Mouse (Mus musculus): ENCODE results near the gene Iqschfp.

DNA sequence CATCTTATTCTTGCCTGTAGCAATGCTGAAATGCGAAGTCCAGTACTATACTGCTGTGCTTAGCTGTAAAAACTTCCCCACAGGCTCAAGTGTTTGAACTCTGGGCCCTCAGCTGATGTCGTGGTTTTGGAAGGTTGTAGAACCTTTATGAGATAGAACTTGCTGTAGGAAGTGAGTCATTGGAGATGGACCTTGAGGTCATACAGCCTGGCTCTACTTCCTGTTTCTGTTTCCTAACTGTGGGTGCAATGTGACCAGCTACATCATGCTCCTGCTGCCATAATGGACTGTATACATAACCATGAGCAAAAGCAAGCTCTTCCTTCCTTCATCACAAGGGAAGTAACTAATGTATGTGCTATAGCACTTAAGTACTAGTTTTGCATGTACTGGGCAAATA, 556.4 kb downstream of the Iqschfp start:
- TF ChIP-seq CTCF (IDR thresholded peaks at IDR 0.05; ENCODE audit: extremely low read depth, insufficient read depth, low read length) (no peak), POLR2A (IDR thresholded peaks at IDR 0.05; ENCODE audit: extremely low read depth, insufficient read depth, low read length) (no peak)

Data from cortical plate, adult 2 months (tissue).